Mouse (Mus musculus): ENCODE data around the gene Ccdc136. TPM values are rescaled to one million over a fixed set of nuclear protein-coding genes. Genes with fewer than 3 reads are reported as not detected.
"Not testable (repeated sequence)": the region's sequence is repeated elsewhere in the genome, so short reads cannot be mapped to it uniquely, and the experiment has no call there.

Ccdc136 gene
- 8.1 TPM for polyA plus RNA-seq (2012; fragmentation: generic; extraction: Trizol)
- long read RNA-seq, experiment 1, partial matches to known transcripts: 8 of 10 reads
- long read RNA-seq, experiment 1, other reads (novel, unspliced or antisense): 2 of 10 reads
- long read RNA-seq, experiment 2, partial matches to known transcripts: 1 of 1 reads
- long read RNA-seq, experiment 2, other reads (novel, unspliced or antisense): 0 of 1 reads

- H3ac ChIP-seq (ENCODE audit: control insufficient read depth, insufficient read length, low read depth): peak within 1 kb of the TSS; percentile 94
- H3K79me2 ChIP-seq (ENCODE audit: control insufficient read depth, insufficient read depth): no peaks in the 10 kb centered on the region
- peak within 1 kb of the TSS; percentile 21 for H3K4me3 ChIP-seq (ENCODE audit: insufficient read depth, poor library complexity, severe bottlenecking)
- H3K79me3 ChIP-seq (ENCODE audit: low read depth): no peaks in the 10 kb centered on the region
- TF ChIP-seq MYOG (IDR thresholded peaks at IDR 0.05; ENCODE audit: control insufficient read depth, extremely low read depth, insufficient read length) (no peak), MAX (IDR thresholded peaks at IDR 0.05) (no peak), FOSL1 (IDR thresholded peaks at IDR 0.05; ENCODE audit: insufficient read depth, low read length, poor library complexity, severe bottlenecking) (no peak), CTCF (IDR thresholded peaks at IDR 0.05; ENCODE audit: control insufficient read depth, insufficient read depth, insufficient read length) (no peak), USF1 (IDR thresholded peaks at IDR 0.05; ENCODE audit: low read depth) (no peak), MYOD1 (IDR thresholded peaks at IDR 0.05; ENCODE audit: control insufficient read depth, insufficient read length, low read depth) (no peak), CEBPB (IDR thresholded peaks at IDR 0.05; ENCODE audit: low read depth) (no peak)
- no peaks in the 10 kb centered on the region for H3K36me3 ChIP-seq (ENCODE audit: control insufficient read depth, insufficient read depth)
- peaks cover 3% of the 10 kb centered on the region for H3K27me3 ChIP-seq (ENCODE audit: control insufficient read depth, insufficient read depth, insufficient read length)
These were observed at the start of gene Ccdc136 for GRCm38 (mm10) chr6:29395910-29396713. TSS of gene Ccdc136 (plus strand) at chr6:29396309.

- Histone ChIP-seq H3K79me3 (ENCODE audit: low read depth) (peaks cover 33% of the 10 kb centered on the region), H3K79me2 (ENCODE audit: control insufficient read depth, insufficient read depth) (peaks cover 37% of the 10 kb centered on the region)
- not testable (repeated sequence) for H3K27me3 ChIP-seq (ENCODE audit: control insufficient read depth, insufficient read depth, insufficient read length); H3K36me3 ChIP-seq (ENCODE audit: control insufficient read depth, insufficient read depth); H3ac ChIP-seq (ENCODE audit: control insufficient read depth, insufficient read length, low read depth); H3K4me3 ChIP-seq (ENCODE audit: insufficient read depth, poor library complexity, severe bottlenecking)
These were observed 49.6 kb upstream of the Ccdc136 start for GRCm38 (mm10) chr6:29346512-29346911.

GRCm38 (mm10) chr6:29347189-29347588, 48.9 kb upstream of the Ccdc136 start:
- H3K36me3 ChIP-seq (ENCODE audit: control insufficient read depth, insufficient read depth): no peaks in the 10 kb centered on the region
- peaks cover 40% of the 10 kb centered on the region for H3K79me3 ChIP-seq (ENCODE audit: low read depth)
- peaks cover 43% of the 10 kb centered on the region for H3K79me2 ChIP-seq (ENCODE audit: control insufficient read depth, insufficient read depth)
- H3K27me3 ChIP-seq (ENCODE audit: control insufficient read depth, insufficient read depth, insufficient read length): no peaks in the 10 kb centered on the region
- peak overlapping the region; percentile 73 for H3ac ChIP-seq (ENCODE audit: control insufficient read depth, insufficient read length, low read depth)
- TF ChIP-seq USF1 (IDR thresholded peaks at IDR 0.05; ENCODE audit: low read depth): no peak
- TF ChIP-seq MYOG (IDR thresholded peaks at IDR 0.05; ENCODE audit: control insufficient read depth, extremely low read depth, insufficient read length): no peak
- no peak for TF ChIP-seq MYOD1 (IDR thresholded peaks at IDR 0.05; ENCODE audit: control insufficient read depth, insufficient read length, low read depth)
- TF ChIP-seq CEBPB (IDR thresholded peaks at IDR 0.05; ENCODE audit: low read depth): no peak
- TF ChIP-seq MAX (IDR thresholded peaks at IDR 0.05): no peak
- TF ChIP-seq CTCF (IDR thresholded peaks at IDR 0.05; ENCODE audit: control insufficient read depth, insufficient read depth, insufficient read length): no peak
- no peak for TF ChIP-seq FOSL1 (IDR thresholded peaks at IDR 0.05; ENCODE audit: insufficient read depth, low read length, poor library complexity, severe bottlenecking)
- peak overlapping the region; percentile 16 for H3K4me3 ChIP-seq (ENCODE audit: insufficient read depth, poor library complexity, severe bottlenecking)

- Histone ChIP-seq H3K27me3 (ENCODE audit: control insufficient read depth, insufficient read depth, insufficient read length) (no peaks in the 10 kb centered on the region), H3K79me2 (ENCODE audit: control insufficient read depth, insufficient read depth) (peaks cover 50% of the 10 kb centered on the region), H3ac (ENCODE audit: control insufficient read depth, insufficient read length, low read depth) (peak within 1 kb of the TSS; percentile 73), H3K36me3 (ENCODE audit: control insufficient read depth, insufficient read depth) (no peaks in the 10 kb centered on the region), H3K4me3 (ENCODE audit: insufficient read depth, poor library complexity, severe bottlenecking) (peak within 1 kb of the TSS; percentile 97), H3K79me3 (ENCODE audit: low read depth) (peaks cover 46% of the 10 kb centered on the region)
- TF ChIP-seq MYOG (IDR thresholded peaks at IDR 0.05; ENCODE audit: control insufficient read depth, extremely low read depth, insufficient read length): no peak
- TF ChIP-seq CTCF (IDR thresholded peaks at IDR 0.05; ENCODE audit: control insufficient read depth, insufficient read depth, insufficient read length): no peak
- TF ChIP-seq FOSL1 (IDR thresholded peaks at IDR 0.05; ENCODE audit: insufficient read depth, low read length, poor library complexity, severe bottlenecking): no peak
- no peak for TF ChIP-seq CEBPB (IDR thresholded peaks at IDR 0.05; ENCODE audit: low read depth)
These were observed 48.3 kb upstream of the Ccdc136 start, which contains the start of gene Calu for GRCm38 (mm10) chr6:29347665-29348370. TSS of gene Calu (plus strand) at chr6:29348069.

- Histone ChIP-seq H3ac (ENCODE audit: control insufficient read depth, insufficient read length, low read depth) (peak overlapping the region; percentile 72), H3K79me3 (ENCODE audit: low read depth) (peaks cover 52% of the 10 kb centered on the region), H3K79me2 (ENCODE audit: control insufficient read depth, insufficient read depth) (peaks cover 55% of the 10 kb centered on the region), H3K36me3 (ENCODE audit: control insufficient read depth, insufficient read depth) (no peaks in the 10 kb centered on the region), H3K27me3 (ENCODE audit: control insufficient read depth, insufficient read depth, insufficient read length) (no peaks in the 10 kb centered on the region), H3K4me3 (ENCODE audit: insufficient read depth, poor library complexity, severe bottlenecking) (peak overlapping the region; percentile 97)
- TF ChIP-seq MYOG (IDR thresholded peaks at IDR 0.05; ENCODE audit: control insufficient read depth, extremely low read depth, insufficient read length) (no peak), USF1 (IDR thresholded peaks at IDR 0.05; ENCODE audit: low read depth) (no peak), CEBPB (IDR thresholded peaks at IDR 0.05; ENCODE audit: low read depth) (no peak), FOSL1 (IDR thresholded peaks at IDR 0.05; ENCODE audit: insufficient read depth, low read length, poor library complexity, severe bottlenecking) (no peak), MAX (IDR thresholded peaks at IDR 0.05) (no peak), CTCF (IDR thresholded peaks at IDR 0.05; ENCODE audit: control insufficient read depth, insufficient read depth, insufficient read length) (no peak), MYOD1 (IDR thresholded peaks at IDR 0.05; ENCODE audit: control insufficient read depth, insufficient read length, low read depth) (no peak)
These were observed 47.8 kb upstream of the Ccdc136 start for GRCm38 (mm10) chr6:29348371-29348724.

All from C2C12 (cell line).